Mouse (Mus musculus): Measurements from ENCODE around the gene Mybpc2.

- no peak for TF ChIP-seq CTCF (IDR thresholded peaks at IDR 0.05; ENCODE audit: low read depth, low read length)
- no peak for TF ChIP-seq POLR2A (IDR thresholded peaks at IDR 0.05; ENCODE audit: borderline replicate concordance, low read depth, low read length)
Measured at GRCm38 (mm10) chr7:44535657-44536589, 11.5 kb upstream of the Mybpc2 start.
